Mouse (Mus musculus) kidney, adult 2 months (tissue): ENCODE results near the gene Lao1. TPM values are rescaled to one million over a fixed set of nuclear protein-coding genes. Genes with fewer than 3 reads are reported as not detected.
A peak's percentile ranks its signal among the peaks of the same experiment; 100 is the strongest.

Source experiments
- DNase-seq: peaks from one replicate; pipeline ENCODE4 v3.0.0; 2021
- H3K27ac ChIP-seq: fragments of 200-500 bp; 2 replicates; pipeline ENCODE4 v1.5.1; 2012; ENCODE audit warnings: low read depth, low read length, control low read depth, inconsistent platforms; ENCODE audit not compliant: insufficient read depth
- H3K27me3 ChIP-seq: fragments of 200-500 bp; replicated peaks from 2 replicates; pipeline ENCODE4 v1.6.1; 2012; ENCODE audit warnings: mild to moderate bottlenecking, moderate library complexity, low read length, inconsistent platforms; ENCODE audit not compliant: control insufficient read depth, insufficient read depth
- H3K36me3 ChIP-seq: fragments of 200-500 bp; 2 replicates; pipeline ENCODE4 v1.6.1; 2012; ENCODE audit warnings: mild to moderate bottlenecking, moderate library complexity, low read length, inconsistent platforms; ENCODE audit not compliant: control insufficient read depth, insufficient read depth
- H3K4me1 ChIP-seq: fragments of 200-500 bp; 2 replicates; pipeline ENCODE4 v1.6.1; 2011; ENCODE audit warnings: low read length; ENCODE audit not compliant: control insufficient read depth, insufficient read depth
- H3K4me3 ChIP-seq: fragments of 200-500 bp; 2 replicates; pipeline ENCODE4 v1.5.1; 2011; ENCODE audit warnings: mild to moderate bottlenecking, low read depth, low read length, control low read depth; ENCODE audit not compliant: insufficient read depth
- CTCF ChIP-seq: fragments of 200-500 bp; conservative IDR thresholded peaks from 2 replicates; pipeline ENCODE4 v1.5.1; 2011; ENCODE audit warnings: low read depth, mild to moderate bottlenecking, control low read depth, low read length, moderate library complexity, mixed read lengths; ENCODE audit not compliant: insufficient read depth, insufficient read length
- POLR2A ChIP-seq: fragments of 200-500 bp; IDR thresholded peaks from one replicate; pipeline ENCODE4 v1.6.1; 2011; ENCODE audit warnings: low read depth, low read length, control low read depth
- WGBS: fragments of 180-500 bp; shearing (Covaris S2); methylation state at CpG from one replicate; pipeline ENCODE4 v1.1.7; 2018; 5-methylcytosine and 5-hydroxymethylcytosine counted together
- polyA plus RNA-seq: library from polyadenylated mRNA; depleted of rRNA; stranded (reverse); fragments of >200 nt; gene quantifications from 2 replicates; pipeline ENCODE4 v1.2.3, GENCODE M21; 2012

Lao1 gene
- polyA plus RNA-seq, 1 experiment: not detected

DNA sequence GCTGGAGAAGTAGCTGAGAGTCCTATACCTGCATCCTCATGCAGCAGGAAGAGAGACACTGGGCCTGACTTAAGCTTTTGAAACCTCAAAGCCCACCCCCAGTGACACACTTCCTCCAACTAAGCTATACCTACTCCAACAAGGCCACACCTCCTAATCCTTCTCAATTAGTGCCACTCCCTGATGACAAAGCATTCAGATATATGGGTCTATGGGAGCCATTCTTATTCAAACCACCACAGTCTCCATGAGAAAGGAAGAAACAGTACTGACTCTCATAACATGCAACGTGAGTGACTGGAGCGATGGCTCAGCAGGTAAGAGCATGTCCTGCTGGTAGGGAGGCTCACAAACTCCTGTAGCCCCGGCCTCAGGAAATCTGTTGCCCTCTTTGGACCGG, 23.9 kb downstream of the Lao1 start:
- H3K27ac ChIP-seq: no peak overlapping the region
- no peaks in the 10 kb centered on the region for H3K36me3 ChIP-seq
- H3K4me1 ChIP-seq: no peaks in the 10 kb centered on the region
- WGBS: 91% methylated on average over 4 of the region's 4 CpGs
- no peaks in the 10 kb centered on the region for H3K27me3 ChIP-seq
- H3K4me3 ChIP-seq: no peak overlapping the region
- no peak for TF ChIP-seq POLR2A
- no peak for DNase-seq

DNA sequence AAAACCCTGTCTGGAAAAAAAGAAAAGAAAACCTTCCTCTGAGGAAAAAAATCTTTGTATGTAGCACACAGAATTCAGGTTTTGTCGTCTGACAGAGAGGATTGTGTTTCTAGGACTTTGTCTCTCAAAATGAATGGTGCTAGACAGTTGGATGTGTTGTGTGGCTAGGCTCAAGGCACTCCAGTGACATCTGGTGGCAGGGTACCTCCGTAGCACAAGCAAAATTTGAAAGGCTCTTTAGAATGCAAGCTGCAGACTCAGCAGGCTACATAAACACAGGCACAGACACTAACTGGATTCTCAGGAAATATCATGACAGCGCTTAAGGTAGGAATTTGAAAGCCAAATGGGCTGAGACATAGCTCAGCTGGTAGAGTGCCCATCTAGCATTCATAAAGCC, 27.2 kb downstream of the Lao1 start:
- WGBS: 7% methylated on average over 3 of the region's 3 CpGs
- Histone ChIP-seq H3K4me3 (no peak overlapping the region), H3K4me1 (no peaks in the 10 kb centered on the region), H3K27ac (no peak overlapping the region), H3K36me3 (no peaks in the 10 kb centered on the region), H3K27me3 (no peaks in the 10 kb centered on the region)
- TF ChIP-seq POLR2A (no peak), CTCF (peak; percentile 84)
- DNase-seq: peak; percentile 66

DNA sequence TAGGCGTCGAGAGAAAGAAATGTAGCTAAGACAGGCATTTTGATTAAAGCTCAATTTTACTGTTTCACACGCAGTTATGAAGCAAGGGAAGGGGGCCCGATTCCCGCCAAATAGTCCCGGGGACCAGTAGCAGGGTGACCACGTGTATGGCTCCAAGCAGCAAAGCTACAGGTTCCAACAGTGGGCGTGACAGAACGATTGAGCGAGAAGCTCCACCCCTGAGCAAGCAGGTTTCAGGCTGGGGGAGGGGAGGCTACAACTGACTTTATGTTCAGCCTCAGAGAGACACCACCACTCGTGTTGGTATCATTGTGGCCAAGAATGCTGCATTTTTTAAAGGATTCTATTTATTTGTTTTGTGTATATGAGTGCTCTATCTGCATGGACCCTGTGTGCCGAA, 28.0 kb downstream of the Lao1 start:
- Histone ChIP-seq H3K4me3 (no peak overlapping the region), H3K27me3 (no peaks in the 10 kb centered on the region), H3K36me3 (no peaks in the 10 kb centered on the region), H3K4me1 (no peaks in the 10 kb centered on the region), H3K27ac (no peak overlapping the region)
- TF ChIP-seq POLR2A (no peak), CTCF (no peak)
- no peak for DNase-seq
- 27% methylated on average over 12 of the region's 12 CpGs for WGBS

DNA sequence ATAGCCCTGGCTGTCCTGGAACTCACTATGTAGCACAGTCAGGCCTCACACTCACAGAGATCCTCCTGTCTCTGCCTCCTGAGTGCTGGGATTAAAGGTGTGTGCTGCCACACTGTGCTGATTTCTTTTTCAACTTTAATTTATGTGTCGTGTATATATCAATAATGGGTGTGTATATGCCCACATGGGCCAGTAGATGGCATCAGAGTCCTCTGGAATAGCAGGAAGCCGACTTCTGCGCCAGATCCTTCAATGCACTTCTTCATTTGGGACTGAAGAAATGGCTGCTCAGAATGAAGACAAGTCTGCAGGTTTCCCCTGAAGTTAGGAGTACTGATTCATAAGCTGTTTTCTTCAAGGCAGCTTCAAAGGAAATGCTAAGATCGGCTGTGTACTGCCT, 30.4 kb downstream of the Lao1 start:
- Histone ChIP-seq H3K4me1 (no peaks in the 10 kb centered on the region), H3K27me3 (no peaks in the 10 kb centered on the region), H3K27ac (no peak overlapping the region), H3K4me3 (no peak overlapping the region), H3K36me3 (no peaks in the 10 kb centered on the region)
- 37% methylated on average over 4 of the region's 4 CpGs for WGBS
- TF ChIP-seq POLR2A (no peak), CTCF (peak; percentile 53)
- DNase-seq: peak; percentile 30

DNA sequence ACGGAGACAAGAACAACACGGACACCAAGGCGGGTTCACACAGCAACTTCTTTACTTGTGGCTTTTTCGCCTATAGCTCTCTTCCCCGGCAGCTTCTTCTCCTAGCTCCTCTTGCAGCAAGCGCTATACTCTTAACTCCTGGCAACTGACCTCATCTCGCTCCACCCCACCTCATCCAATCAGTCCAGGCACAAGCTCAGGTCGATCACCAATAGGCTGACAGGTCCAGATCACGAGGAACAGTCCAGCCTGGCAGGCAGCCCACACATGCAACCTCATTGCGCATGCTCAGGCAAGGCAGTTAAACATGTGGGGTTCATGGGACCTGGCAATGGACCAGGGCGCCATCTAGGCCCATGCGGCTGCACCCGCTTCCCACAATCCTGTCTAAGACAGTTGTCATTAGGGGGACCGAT, 35.8 kb downstream of the Lao1 start:
- 90% methylated on average over 14 of the region's 14 CpGs for WGBS

DNA sequence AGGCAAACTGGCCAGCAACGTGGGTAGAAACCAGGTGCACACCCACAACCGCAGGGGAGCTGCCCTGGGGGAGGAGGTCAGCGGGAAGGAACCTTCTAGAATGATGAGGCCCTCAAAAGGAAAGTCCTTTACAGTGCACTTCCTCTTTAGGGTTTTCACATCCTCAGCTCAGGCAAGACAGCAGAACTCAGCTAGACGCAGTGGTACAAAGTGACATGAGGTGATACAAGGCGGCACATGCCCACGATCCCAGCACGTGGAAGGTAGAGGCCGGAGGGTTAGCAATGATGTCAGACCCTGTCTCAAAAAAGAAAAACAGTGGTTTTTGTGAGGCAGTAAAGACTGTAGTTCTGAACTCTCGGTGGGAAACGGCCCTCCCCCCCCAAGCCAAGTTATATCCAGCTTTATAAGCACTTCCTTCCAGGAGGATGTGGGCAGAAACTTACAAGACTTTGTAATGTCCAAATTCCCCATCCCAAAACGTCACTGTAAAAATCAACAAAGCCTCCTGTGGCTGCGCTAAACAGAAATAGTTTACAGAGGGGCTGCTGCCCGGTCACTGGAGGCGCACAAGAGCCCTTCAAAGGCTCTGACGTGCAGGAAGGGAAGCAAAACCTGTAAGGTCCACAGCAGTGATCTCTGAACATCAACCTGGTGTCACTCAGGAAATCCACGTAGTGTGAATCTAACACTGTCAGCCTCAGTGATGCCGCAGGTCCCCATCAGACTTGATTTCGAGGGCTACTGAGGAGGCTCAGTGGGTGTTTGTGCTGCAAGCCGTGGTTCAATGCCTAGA, 38.5 kb downstream of the Lao1 start:
- no peaks in the 10 kb centered on the region for H3K27me3 ChIP-seq
- TF ChIP-seq CTCF: no peak
- no peak for TF ChIP-seq POLR2A
- no peak overlapping the region for H3K4me3 ChIP-seq
- no peaks in the 10 kb centered on the region; the same call in 1 of the 2 replicates for H3K4me1 ChIP-seq
- H3K27ac ChIP-seq: no peak overlapping the region
- no peaks in the 10 kb centered on the region for H3K36me3 ChIP-seq
- peak; percentile 25 for DNase-seq
- 54% methylated on average over 19 of the region's 19 CpGs for WGBS

More for the DNA sequence above, 35.8 kb downstream of the Lao1 start:
- TF ChIP-seq CTCF (no peak), POLR2A (no peak)
- Histone ChIP-seq H3K36me3 (no peaks in the 10 kb centered on the region), H3K27me3 (no peaks in the 10 kb centered on the region), H3K4me3 (no peak overlapping the region), H3K4me1 (no peaks in the 10 kb centered on the region), H3K27ac (no peak overlapping the region)
- no peak for DNase-seq

DNA sequence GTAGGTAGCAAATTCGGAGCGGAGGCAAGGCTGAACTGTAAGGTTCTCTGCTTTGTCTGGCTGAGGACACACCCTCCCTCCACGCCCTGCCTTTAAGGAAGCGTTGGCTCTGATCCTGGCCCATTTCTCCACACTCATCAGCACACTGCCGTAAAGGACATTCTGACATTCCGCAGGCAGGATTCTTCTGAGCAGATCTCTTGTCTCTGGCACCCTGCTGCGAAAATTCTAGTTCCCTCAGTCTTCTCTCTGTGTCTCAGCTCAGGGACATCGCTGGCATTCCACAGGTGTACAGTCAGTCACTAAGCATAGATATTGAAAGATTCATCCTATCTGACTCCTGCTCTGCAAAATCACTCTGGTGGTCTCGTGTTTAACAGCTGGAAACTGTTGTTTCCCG, 40.3 kb downstream of the Lao1 start:
- 55% methylated on average over 10 of the region's 10 CpGs for WGBS
- TF ChIP-seq CTCF: no peak
- H3K4me1 ChIP-seq: no peaks in the 10 kb centered on the region; the same call in 1 of the 2 replicates
- no peaks in the 10 kb centered on the region for H3K27me3 ChIP-seq
- H3K36me3 ChIP-seq: no peaks in the 10 kb centered on the region
- H3K4me3 ChIP-seq: no peak overlapping the region
- no peak overlapping the region for H3K27ac ChIP-seq
- DNase-seq: no peak
